Mouse (Mus musculus): ENCODE data around the gene Aldh3b1.
A peak's percentile ranks its signal among the peaks of the same experiment; 100 is the strongest.
"Not testable (repeated sequence)": the region's sequence is repeated elsewhere in the genome, so short reads cannot be mapped to it uniquely, and the experiment has no call there.

Aldh3b1 gene

DNA sequence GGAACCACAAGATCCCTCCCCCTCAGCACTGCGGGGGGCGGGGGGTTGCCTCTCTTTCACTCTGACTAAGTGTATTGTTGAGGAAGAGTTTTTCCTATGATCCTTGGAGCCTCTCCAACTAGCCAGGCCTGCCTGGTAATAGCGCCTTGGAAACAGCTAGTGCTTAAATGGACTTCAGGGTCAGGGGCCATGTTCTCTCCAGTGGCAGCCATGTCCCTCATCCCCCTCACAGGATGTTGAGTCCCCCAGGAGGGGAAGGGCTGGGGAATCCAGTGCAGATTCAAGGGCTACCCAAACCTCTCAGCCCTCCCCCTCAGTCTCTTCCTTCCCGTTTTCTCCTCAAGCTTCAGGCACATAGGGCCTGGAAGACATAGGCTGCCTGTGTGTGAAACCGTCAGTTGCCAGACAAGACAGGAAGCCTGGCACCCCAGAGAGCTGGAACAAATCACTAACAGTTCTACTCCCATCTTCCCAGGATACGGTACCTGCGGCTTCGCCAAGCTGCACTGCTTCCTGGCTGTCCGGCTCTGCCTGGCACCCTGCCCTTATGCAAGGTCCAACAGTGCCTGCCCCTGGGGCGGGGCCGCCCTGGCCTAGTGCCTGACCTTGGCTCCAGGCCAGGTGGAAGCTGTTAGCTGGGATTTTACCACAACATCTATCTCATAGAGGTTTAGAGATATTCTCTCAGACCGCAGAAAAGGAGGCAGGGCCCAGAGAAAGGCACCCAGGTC is at the start of gene Aldh3b1:
Gene Aldh3b1, minus strand, starts transcription at position 598 of the 731 bp plus-strand sequence.
- DNase-seq, result peak; percentile 17

- DNase-seq, result no peak
Observed at GRCm38 (mm10) chr19:3975866-3976265, 46.3 kb upstream of the Aldh3b1 start.

DNA sequence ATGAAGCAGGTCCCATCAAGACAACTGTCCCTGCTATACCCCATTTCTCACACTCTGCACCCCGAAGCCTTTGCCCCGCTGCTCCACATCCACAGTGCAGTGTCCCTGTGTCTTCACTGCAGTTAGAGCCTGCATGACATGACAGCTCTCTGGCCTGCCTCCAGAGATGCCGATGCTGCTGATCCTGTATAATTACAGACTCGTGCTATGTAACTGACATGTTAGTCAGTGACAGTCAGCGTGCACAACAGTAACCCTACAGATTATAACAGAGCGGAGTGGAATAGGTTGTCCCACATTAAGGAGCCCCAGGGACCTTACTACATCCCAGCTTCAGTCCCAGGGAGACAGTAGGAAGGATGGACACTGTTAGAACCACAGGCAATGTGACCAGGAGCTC is 45.0 kb upstream of the Aldh3b1 start:
- DNase-seq, result not testable (repeated sequence)

DNA sequence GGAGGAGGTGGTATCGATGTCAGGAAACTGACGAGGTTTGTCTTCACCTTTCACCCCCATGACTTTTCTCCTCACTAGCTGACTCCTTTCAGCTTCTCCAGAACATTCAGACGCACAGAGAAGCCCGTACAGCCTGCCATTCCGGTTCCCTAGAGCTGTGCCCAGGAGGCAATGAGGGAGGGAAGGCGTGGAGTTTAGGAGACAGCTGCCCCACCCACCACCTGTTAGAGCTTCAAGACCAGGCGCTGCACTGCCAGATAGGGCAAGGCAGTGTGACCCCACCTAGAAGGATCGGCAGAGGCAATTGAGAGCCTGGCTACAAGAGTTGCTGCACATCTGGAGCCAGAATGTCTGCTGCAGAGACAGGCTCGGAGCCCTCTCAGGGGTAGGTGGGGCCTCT is 42.6 kb upstream of the Aldh3b1 start, which contains the start of gene Aldh3b2:
Gene Aldh3b2, plus strand, starts transcription at position 100 of the 400 bp plus-strand sequence.
- DNase-seq, result peak; percentile 29

DNA sequence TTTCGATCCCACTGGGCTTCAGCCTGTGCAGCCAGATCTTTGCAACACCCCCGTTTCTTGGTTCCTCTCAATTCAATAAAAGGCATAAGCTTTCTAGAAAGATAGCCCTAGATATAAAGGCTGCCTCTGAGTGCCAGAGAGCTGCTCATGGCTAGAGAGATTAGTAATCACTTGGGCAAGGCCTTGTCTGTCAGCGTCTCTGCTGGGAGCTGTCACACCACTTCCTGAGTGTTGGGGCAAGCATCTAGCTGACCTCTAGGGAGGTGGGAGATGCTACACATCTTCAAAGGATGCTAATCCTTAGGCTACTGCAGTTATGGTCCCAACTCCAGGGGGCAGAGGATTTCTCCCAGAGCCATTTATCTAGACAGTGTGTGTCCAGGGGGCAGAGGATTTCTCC is 37.6 kb upstream of the Aldh3b1 start:
- DNase-seq, result no peak

DNA sequence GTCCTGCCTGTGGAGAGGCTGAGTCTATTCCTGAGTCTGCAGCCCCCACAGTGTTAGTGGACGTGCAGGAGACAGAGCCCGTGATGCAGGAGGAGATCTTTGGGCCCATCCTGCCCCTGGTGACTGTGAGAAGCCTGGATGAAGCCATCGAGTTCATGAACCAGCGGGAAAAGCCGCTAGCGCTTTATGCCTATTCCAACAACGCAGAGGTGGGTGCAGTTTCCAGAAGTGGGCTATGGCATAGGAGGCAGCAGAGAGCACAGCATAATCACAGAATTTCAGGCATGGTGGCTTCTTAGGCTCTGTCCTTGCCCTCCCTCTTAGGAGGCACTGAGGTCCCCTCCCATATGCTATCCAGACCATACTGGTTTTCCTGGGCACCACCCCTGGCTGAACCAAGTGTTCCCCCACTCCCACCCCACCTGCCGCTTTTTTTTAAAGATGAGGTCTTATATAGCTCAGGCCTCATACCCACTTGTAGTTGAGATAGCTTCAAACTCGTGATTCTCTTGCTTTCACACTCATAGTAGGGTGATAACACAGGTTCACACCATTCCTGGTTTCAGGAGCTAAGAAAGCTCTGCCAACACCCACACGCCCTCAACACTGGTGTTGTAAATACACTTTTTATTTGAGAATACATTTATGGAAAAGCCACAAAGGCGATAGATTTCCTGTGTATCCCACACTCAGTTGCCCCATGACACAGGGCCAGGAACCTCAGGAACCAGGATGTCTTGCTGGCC is 36.9 kb upstream of the Aldh3b1 start:
- peak; percentile 28 for DNase-seq

GRCm38 (mm10) chr19:3964030-3964429 is 34.4 kb upstream of the Aldh3b1 start:
- DNase-seq, result no peak

- peak; percentile 39 for DNase-seq
Observed at GRCm38 (mm10) chr19:3962469-3962868, 32.9 kb upstream of the Aldh3b1 start.

DNA sequence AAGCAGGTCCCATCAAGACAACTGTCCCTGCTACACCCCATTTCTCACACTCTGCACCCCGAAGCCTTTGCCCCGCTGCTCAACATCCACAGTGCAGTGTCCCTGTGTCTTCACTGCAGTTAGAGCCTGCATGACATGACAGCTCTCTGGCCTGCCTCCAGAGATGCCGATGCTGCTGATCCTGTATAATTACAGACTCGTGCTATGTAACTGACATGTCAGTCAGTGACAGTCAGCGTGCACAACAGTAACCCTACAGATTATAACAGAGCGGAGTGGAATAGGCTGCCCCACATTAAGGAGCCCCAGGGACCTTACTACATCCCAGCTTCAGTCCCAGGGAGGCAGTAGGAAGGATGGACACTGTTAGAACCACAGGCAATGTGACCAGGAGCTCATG is 32.2 kb upstream of the Aldh3b1 start:
- not testable (repeated sequence) for DNase-seq

DNA sequence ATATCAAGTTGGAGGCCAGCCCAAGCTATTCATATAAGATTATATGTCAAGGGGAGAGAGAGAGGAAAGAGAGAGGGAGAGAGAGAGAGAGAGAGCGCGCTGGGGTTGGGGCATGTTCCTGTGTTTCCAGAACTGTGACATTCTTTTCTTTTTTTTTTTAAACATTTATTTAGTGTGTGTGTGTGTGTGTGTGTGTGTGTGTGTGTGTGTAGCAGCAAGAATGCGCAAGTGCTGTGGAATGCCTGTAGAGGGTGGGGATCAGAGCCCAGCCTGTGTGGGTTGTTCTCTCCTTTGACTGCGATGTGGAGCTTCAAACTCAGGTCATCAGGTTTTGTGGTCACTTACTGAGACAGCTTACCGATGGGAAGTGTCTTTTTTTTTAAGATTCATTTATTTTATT is 30.6 kb upstream of the Aldh3b1 start:
- DNase-seq, result no peak

DNA sequence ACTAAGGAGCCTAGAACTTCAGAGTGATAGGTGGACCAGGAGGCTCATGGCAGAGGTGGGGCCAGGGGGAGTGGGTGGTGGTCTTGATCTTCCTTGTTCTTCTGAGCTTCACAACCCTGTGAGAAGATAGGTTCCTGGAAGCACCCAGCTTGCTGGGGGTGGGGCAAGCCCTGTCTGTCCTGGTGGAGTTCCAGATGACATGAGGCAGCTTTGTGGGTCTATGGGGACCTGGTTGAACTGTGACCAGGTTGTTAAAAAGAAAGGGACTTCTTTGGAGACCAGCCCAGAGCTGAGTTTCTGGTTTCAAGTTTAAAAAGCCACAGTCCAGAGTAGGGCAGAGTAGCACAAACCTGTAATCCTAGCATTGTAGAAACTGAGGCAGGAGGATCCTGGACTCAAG is 29.4 kb upstream of the Aldh3b1 start:
- no peak for DNase-seq

DNA sequence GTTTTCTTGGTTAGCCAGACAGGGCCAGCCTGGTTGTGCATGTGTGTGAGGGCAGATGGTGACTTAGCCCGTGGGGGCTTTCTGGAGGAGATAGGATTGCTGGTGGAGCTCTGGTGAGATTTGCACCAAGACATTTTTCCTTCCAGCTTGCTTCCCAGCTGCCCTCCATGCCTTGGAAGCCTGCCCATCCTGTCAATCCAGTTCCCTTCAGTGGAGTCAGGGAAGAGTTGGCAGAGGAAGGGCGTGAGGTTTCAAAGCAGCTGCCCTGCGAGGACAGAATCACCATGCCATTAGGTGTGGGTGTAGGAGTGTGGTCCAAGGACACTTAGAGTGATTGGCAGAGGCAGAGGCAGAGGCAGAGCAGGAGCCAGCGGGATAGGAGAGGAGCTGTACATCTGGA is 28.9 kb upstream of the Aldh3b1 start, which contains the start of gene Aldh3b3:
Gene Aldh3b3, plus strand, starts transcription at position 176 of the 400 bp plus-strand sequence.
- DNase-seq, result no peak

GRCm38 (mm10) chr19:3957296-3958036 is 27.9 kb upstream of the Aldh3b1 start:
- not testable (repeated sequence) for DNase-seq

DNA sequence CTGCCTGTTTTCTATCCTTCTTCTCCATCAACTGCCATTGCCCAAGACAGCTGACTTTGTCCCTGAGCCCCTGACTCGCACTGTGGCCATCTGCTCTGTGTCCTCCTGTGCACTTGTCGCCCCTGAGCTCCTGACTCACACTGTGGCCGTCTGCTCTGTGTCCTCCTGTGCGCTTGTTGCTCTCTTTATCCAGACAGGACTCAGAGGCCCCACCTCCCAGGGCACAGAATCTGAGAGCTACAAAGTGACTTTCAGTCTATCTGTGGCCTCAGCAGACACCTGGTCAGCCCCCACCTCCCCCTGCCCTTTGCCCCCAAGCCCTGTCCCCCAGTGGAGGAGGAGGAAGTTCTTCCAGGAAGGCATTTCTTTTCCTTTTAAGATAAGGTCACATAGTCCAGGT is 26.2 kb upstream of the Aldh3b1 start:
- DNase-seq, result no peak

DNA sequence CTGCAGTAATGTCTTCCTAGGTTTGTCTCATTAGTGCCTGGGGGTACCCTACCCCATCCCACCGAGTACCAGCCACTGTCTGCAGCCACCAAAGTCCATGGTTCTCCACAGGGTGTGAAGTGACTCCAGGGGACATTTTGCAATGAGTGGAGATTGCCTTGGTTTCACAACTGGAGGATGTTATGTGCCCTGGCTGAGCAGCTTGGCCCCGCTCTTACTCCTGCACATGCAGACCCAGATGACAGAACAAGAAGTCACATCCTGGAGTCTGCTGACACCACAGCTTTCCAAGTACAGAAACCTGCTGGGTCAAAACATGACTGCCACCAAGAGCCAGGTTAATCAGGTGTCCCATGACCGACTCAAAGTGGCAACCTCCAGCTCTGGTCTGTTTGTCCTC is 25.4 kb upstream of the Aldh3b1 start:
- DNase-seq, result no peak

DNA sequence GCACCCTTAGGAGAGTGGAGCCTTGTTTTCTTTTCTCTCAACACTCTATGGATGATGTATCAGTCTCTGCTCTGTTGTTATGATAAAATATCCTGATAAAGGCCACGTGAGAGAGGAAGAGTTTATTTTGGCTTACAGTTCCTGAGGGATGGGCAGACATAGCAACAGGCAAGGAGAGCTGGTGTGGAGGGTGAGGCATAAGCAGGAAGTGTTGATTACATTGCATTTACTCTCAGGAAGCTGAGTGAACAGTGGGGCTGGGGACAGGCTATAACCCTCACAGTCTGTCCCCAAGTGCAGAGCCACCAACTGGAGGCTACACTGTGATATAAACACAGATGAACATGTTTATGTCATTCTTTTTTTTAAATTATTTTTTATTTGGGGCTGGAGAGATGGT is 22.5 kb upstream of the Aldh3b1 start:
- DNase-seq, result no peak

- no peak for DNase-seq
Observed at GRCm38 (mm10) chr19:3951461-3951860, 21.9 kb upstream of the Aldh3b1 start.

GRCm38 (mm10) chr19:3950331-3950730 is 20.7 kb upstream of the Aldh3b1 start:
- DNase-seq, result no peak

- DNase-seq, result no peak
Observed at GRCm38 (mm10) chr19:3948546-3948945, 18.9 kb upstream of the Aldh3b1 start.

- DNase-seq, result no peak
Observed at GRCm38 (mm10) chr19:3947813-3948212, 18.2 kb upstream of the Aldh3b1 start.

- DNase-seq, result peak; percentile 77
Observed at GRCm38 (mm10) chr19:3946715-3947114, 17.1 kb upstream of the Aldh3b1 start.

DNA sequence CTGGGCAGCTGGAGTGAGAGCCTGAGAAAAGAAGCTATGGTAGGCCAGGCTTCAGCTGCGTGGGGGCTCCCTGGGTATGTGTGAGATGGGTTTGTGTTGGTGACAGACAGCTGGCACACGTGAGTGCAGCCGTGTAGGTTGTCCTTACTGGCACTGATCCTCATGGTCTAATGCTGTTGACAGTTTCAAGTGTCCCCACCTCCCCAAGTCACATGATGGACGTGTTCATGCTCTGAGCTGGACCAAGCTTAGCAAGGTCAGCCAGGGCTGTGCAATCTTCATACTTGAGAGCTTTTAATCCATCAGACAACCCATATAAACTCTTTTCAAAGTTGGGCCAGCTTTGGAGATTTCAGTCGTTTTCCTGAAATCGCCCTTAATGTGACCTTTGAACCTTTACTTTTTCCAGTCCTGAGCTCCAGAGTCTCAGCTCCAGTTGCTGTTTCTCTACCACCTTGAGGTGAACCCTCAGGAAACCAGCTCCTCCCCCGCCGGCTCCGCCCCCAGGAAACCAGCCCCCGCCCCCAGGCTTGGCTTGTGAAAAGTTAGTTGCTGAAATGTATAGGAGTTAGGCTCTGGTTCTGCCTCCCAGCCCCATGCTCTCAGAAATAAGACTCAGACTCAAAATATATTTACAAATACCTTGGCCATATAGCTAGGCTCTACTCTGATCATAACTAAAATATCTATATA is 16.4 kb upstream of the Aldh3b1 start:
- DNase-seq, result no peak

All from embryo, embryonic 11 days (tissue).